Mouse (Mus musculus): ENCODE data around the gene Tmem184b. TPM values are rescaled to one million over a fixed set of nuclear protein-coding genes. Genes with fewer than 3 reads are reported as not detected.
A peak's percentile ranks its signal among the peaks of the same experiment; 100 is the strongest.

The Tmem184b gene
- polyA plus RNA-seq, 1 experiment = 110 TPM

GRCm38 (mm10) chr15:79409077-79409573 lies 5.8 kb upstream of the Tmem184b start:
- peak in 2 of 3 experiments; percentile 36 to 70 for TF ChIP-seq MYOD1 (IDR thresholded peaks at IDR 0.05; ENCODE audit: control insufficient read depth in 1 of 3, insufficient read length in 2 of 3, low read depth in 2 of 3)
- peak in 2 of 3 experiments; percentile 21 to 27 for TF ChIP-seq MYOG (IDR thresholded peaks at IDR 0.05; ENCODE audit: control insufficient read depth in 1 of 3, insufficient read depth in 1 of 3, insufficient read length in 2 of 3, low read depth in 2 of 3)
- no peak for TF ChIP-seq E2F4 (IDR thresholded peaks at IDR 0.05; ENCODE audit: insufficient read depth)
- Histone ChIP-seq H3K36me3 (ENCODE audit: control insufficient read depth, insufficient read depth) (no peaks in the 10 kb centered on the region), H3K27me3 (ENCODE audit: control insufficient read depth, insufficient read depth, insufficient read length) (no peaks in the 10 kb centered on the region), H3K79me2 (ENCODE audit: control insufficient read depth, insufficient read depth) (no peaks in the 10 kb centered on the region), H3K4me3 (no peak overlapping the region), H3ac (ENCODE audit: control insufficient read depth, insufficient read length) (no peak overlapping the region), H3K4me2 (ENCODE audit: low read depth) (peak overlapping the region; percentile 33)

DNA sequence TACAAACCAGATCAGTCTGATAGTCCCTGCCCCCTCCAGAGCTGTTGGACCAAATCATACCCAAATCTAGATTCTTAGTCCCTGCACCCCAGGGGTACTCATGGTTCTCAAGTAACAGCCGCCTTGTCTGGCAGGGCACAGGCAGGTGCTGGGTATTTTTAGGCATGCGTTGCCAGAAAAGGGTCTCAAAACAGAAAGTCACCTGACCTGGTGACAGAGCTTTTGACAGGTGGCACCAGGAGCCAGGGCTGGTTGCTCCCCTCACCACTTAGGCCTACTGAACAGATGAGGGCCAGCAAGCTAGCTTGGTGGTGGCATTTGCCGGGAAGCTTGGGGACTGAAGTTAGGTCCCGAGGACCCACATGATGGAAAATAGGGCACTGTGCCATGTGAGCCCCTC lies 3.2 kb upstream of the Tmem184b start:
- no peaks in the 10 kb centered on the region for H3K36me3 ChIP-seq (ENCODE audit: control insufficient read depth, insufficient read depth)
- no peak overlapping the region for H3K4me3 ChIP-seq
- H3K27me3 ChIP-seq (ENCODE audit: control insufficient read depth, insufficient read depth, insufficient read length) = no peaks in the 10 kb centered on the region
- TF ChIP-seq MYOG (IDR thresholded peaks at IDR 0.05; ENCODE audit: control insufficient read depth in 1 of 3, insufficient read depth in 1 of 3, insufficient read length in 2 of 3, low read depth in 2 of 3) (peak; percentile 63 to 95 (median 83)), CEBPB (IDR thresholded peaks at IDR 0.05; ENCODE audit: insufficient read depth, poor library complexity, severe bottlenecking) (no peak), POLR2A (IDR thresholded peaks at IDR 0.05; ENCODE audit: insufficient read length, low read depth) (no peak), MYOD1 (IDR thresholded peaks at IDR 0.05; ENCODE audit: control insufficient read depth in 1 of 3, insufficient read length in 2 of 3, low read depth in 2 of 3) (peak; percentile 44 to 94 (median 83)), MAX (IDR thresholded peaks at IDR 0.05; ENCODE audit: low read depth) (no peak), POLR2AphosphoS2 (IDR thresholded peaks at IDR 0.05; ENCODE audit: insufficient read length, low read depth) (no peak), E2F4 (IDR thresholded peaks at IDR 0.05; ENCODE audit: insufficient read depth) (no peak), SRF (IDR thresholded peaks at IDR 0.05; ENCODE audit: control insufficient read depth, insufficient read length, low read depth) (no peak), REST (IDR thresholded peaks at IDR 0.05; ENCODE audit: insufficient read depth, insufficient read length) (no peak), USF1 (IDR thresholded peaks at IDR 0.05; ENCODE audit: low read depth) (peak; percentile 34), TCF3 (IDR thresholded peaks at IDR 0.05; ENCODE audit: insufficient read length, low read depth) (no peak), TCF12 (IDR thresholded peaks at IDR 0.05; ENCODE audit: insufficient read depth, poor library complexity, severe bottlenecking) (peak; percentile 72)
- peaks cover 13% of the 10 kb centered on the region for H3K79me2 ChIP-seq (ENCODE audit: control insufficient read depth, insufficient read depth)
- peak overlapping the region; percentile 28 for H3K4me2 ChIP-seq (ENCODE audit: low read depth)
- no peak overlapping the region for H3ac ChIP-seq (ENCODE audit: control insufficient read depth, insufficient read length)

GRCm38 (mm10) chr15:79404277-79404676 lies 908 bp upstream of the Tmem184b start:
- Histone ChIP-seq H3K27me3 (ENCODE audit: control insufficient read depth, insufficient read depth, insufficient read length) (no peaks in the 10 kb centered on the region), H3K36me3 (ENCODE audit: control insufficient read depth, insufficient read depth) (no peaks in the 10 kb centered on the region), H3K79me2 (ENCODE audit: control insufficient read depth, insufficient read depth) (peaks cover 36% of the 10 kb centered on the region), H3ac (ENCODE audit: control insufficient read depth, insufficient read length) (no peak overlapping the region), H3K4me2 (ENCODE audit: low read depth) (peak overlapping the region; percentile 92), H3K4me3 (peak overlapping the region; percentile 72)
- TF ChIP-seq TCF12 (IDR thresholded peaks at IDR 0.05; ENCODE audit: insufficient read depth, poor library complexity, severe bottlenecking) (no peak), SRF (IDR thresholded peaks at IDR 0.05; ENCODE audit: control insufficient read depth, insufficient read length, low read depth) (no peak), USF1 (IDR thresholded peaks at IDR 0.05; ENCODE audit: low read depth) (no peak), CEBPB (IDR thresholded peaks at IDR 0.05; ENCODE audit: insufficient read depth, poor library complexity, severe bottlenecking) (no peak), POLR2A (IDR thresholded peaks at IDR 0.05; ENCODE audit: insufficient read length, low read depth) (no peak), MYOD1 (IDR thresholded peaks at IDR 0.05; ENCODE audit: control insufficient read depth in 1 of 3, insufficient read length in 2 of 3, low read depth in 2 of 3) (peak; percentile 49 to 81 (median 65)), REST (IDR thresholded peaks at IDR 0.05; ENCODE audit: insufficient read depth, insufficient read length) (no peak), MYOG (IDR thresholded peaks at IDR 0.05; ENCODE audit: control insufficient read depth in 1 of 3, insufficient read depth in 1 of 3, insufficient read length in 2 of 3, low read depth in 2 of 3) (peak in 2 of 3 experiments; percentile 11 to 65), E2F4 (IDR thresholded peaks at IDR 0.05; ENCODE audit: insufficient read depth) (no peak), TCF3 (IDR thresholded peaks at IDR 0.05; ENCODE audit: insufficient read length, low read depth) (no peak), MAX (IDR thresholded peaks at IDR 0.05; ENCODE audit: low read depth) (no peak), POLR2AphosphoS2 (IDR thresholded peaks at IDR 0.05; ENCODE audit: insufficient read length, low read depth) (no peak)

DNA sequence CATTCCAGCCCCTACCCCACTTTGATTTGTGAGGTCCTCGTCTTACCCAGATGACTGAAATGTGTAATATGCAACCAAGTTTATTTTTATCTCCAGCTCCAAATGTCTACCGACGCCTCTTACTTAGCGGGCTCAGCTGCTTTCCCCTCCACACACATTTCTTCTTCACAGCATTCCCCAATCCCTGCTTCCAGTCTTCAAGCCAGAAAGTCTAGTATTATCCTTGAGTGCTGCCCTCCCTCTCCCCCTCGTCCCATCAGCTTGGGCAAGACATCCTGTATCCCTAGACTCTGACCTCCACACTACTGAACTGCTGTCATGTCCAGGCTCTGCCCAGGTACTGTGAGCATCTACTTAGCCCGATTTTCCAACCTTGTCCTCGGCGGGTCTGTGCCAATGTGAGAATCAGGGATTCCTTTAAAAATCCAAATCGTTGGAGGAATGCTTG lies 418 bp upstream of the Tmem184b start:
- peak overlapping the region; percentile 58 for H3ac ChIP-seq (ENCODE audit: control insufficient read depth, insufficient read length)
- no peaks in the 10 kb centered on the region for H3K36me3 ChIP-seq (ENCODE audit: control insufficient read depth, insufficient read depth)
- H3K4me2 ChIP-seq (ENCODE audit: low read depth) = peak overlapping the region; percentile 92
- TF ChIP-seq MYOG (IDR thresholded peaks at IDR 0.05; ENCODE audit: control insufficient read depth in 1 of 3, insufficient read depth in 1 of 3, insufficient read length in 2 of 3, low read depth in 2 of 3) (peak in 1 of 3 experiments; percentile 10), MYOD1 (IDR thresholded peaks at IDR 0.05; ENCODE audit: control insufficient read depth in 1 of 3, insufficient read length in 2 of 3, low read depth in 2 of 3) (peak in 1 of 3 experiments; percentile 44), TCF12 (IDR thresholded peaks at IDR 0.05; ENCODE audit: insufficient read depth, poor library complexity, severe bottlenecking) (no peak)
- no peaks in the 10 kb centered on the region for H3K27me3 ChIP-seq (ENCODE audit: control insufficient read depth, insufficient read depth, insufficient read length)
- H3K79me2 ChIP-seq (ENCODE audit: control insufficient read depth, insufficient read depth) = peaks cover 41% of the 10 kb centered on the region
- peak overlapping the region; percentile 72 for H3K4me3 ChIP-seq

GRCm38 (mm10) chr15:79402176-79402575 lies 1.2 kb downstream of the Tmem184b start:
- Histone ChIP-seq H3ac (ENCODE audit: control insufficient read depth, insufficient read length) (peak overlapping the region; percentile 58), H3K4me2 (ENCODE audit: low read depth) (peak overlapping the region; percentile 88), H3K79me2 (ENCODE audit: control insufficient read depth, insufficient read depth) (peaks cover 45% of the 10 kb centered on the region), H3K27me3 (ENCODE audit: control insufficient read depth, insufficient read depth, insufficient read length) (no peaks in the 10 kb centered on the region), H3K4me3 (peak overlapping the region; percentile 72), H3K36me3 (ENCODE audit: control insufficient read depth, insufficient read depth) (no peaks in the 10 kb centered on the region)
- no peak for TF ChIP-seq POLR2A (IDR thresholded peaks at IDR 0.05; ENCODE audit: insufficient read length, low read depth)
- TF ChIP-seq USF1 (IDR thresholded peaks at IDR 0.05; ENCODE audit: low read depth) = no peak
- no peak for TF ChIP-seq POLR2AphosphoS2 (IDR thresholded peaks at IDR 0.05; ENCODE audit: insufficient read length, low read depth)
- TF ChIP-seq TCF3 (IDR thresholded peaks at IDR 0.05; ENCODE audit: insufficient read length, low read depth) = no peak
- TF ChIP-seq MYOD1 (IDR thresholded peaks at IDR 0.05; ENCODE audit: control insufficient read depth in 1 of 3, insufficient read length in 2 of 3, low read depth in 2 of 3) = no peak
- TF ChIP-seq E2F4 (IDR thresholded peaks at IDR 0.05; ENCODE audit: insufficient read depth) = no peak
- no peak for TF ChIP-seq CEBPB (IDR thresholded peaks at IDR 0.05; ENCODE audit: insufficient read depth, poor library complexity, severe bottlenecking)
- TF ChIP-seq MYOG (IDR thresholded peaks at IDR 0.05; ENCODE audit: control insufficient read depth in 1 of 3, insufficient read depth in 1 of 3, insufficient read length in 2 of 3, low read depth in 2 of 3) = no peak
- TF ChIP-seq MAX (IDR thresholded peaks at IDR 0.05; ENCODE audit: low read depth) = no peak
- TF ChIP-seq REST (IDR thresholded peaks at IDR 0.05; ENCODE audit: insufficient read depth, insufficient read length) = no peak
- no peak for TF ChIP-seq TCF12 (IDR thresholded peaks at IDR 0.05; ENCODE audit: insufficient read depth, poor library complexity, severe bottlenecking)
- TF ChIP-seq SRF (IDR thresholded peaks at IDR 0.05; ENCODE audit: control insufficient read depth, insufficient read length, low read depth) = no peak

Measured in myocyte (in vitro differentiated cells).